Mouse (Mus musculus): ENCODE data around the gene Fam19a1. TPM values are rescaled to one million over a fixed set of nuclear protein-coding genes. Genes with fewer than 3 reads are reported as not detected.

Gene Fam19a1
- polyA plus RNA-seq, 1 experiment: not detected

DNA sequence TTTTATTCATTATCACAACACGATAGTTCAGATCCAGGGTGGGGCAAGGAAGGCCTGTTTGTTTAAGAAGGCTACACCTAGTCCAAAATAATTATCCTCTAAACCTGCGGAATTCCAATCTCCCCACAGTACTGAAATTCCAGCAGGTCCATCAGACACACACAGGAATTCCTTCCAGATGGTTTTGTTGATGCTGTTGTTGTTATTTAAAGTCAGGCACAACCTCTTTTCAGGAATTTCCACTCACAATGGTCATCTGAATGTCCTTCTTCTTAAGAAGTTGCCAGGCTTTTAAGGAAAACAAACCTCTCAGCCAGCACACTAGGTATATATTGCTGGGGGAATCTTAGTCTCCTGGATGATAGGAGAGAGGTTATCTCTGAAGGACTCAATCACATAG lies 174.4 kb downstream of the Fam19a1 start:
- no peak overlapping the region for H3K27ac ChIP-seq (ENCODE audit: control insufficient read depth, insufficient read depth, low read depth, low read length)
- TF ChIP-seq CTCF (IDR thresholded peaks at IDR 0.05; ENCODE audit: control insufficient read depth, insufficient read depth, insufficient replicate concordance, low read depth, low read length): no peak
- H3K4me1 ChIP-seq (ENCODE audit: control insufficient read depth, insufficient read depth, low read length): no peaks in the 10 kb centered on the region
- H3K27me3 ChIP-seq (ENCODE audit: control insufficient read depth, insufficient read depth, low read length): no peaks in the 10 kb centered on the region
- H3K4me3 ChIP-seq (ENCODE audit: control insufficient read depth, low read depth, low read length): no peak overlapping the region
- H3K36me3 ChIP-seq (ENCODE audit: control insufficient read depth, insufficient read depth, low read length): no peaks in the 10 kb centered on the region

GRCm38 (mm10) chr6:96289672-96290071 lies 176.7 kb downstream of the Fam19a1 start:
- TF ChIP-seq POLR2A (IDR thresholded peaks at IDR 0.05; ENCODE audit: control insufficient read depth, low read depth, low read length) (no peak), CTCF (IDR thresholded peaks at IDR 0.05; ENCODE audit: control insufficient read depth, insufficient read depth, insufficient replicate concordance, low read depth, low read length) (no peak)
- Histone ChIP-seq H3K27me3 (ENCODE audit: control insufficient read depth, insufficient read depth, low read length) (no peaks in the 10 kb centered on the region), H3K36me3 (ENCODE audit: control insufficient read depth, insufficient read depth, low read length) (no peaks in the 10 kb centered on the region), H3K27ac (ENCODE audit: control insufficient read depth, insufficient read depth, low read depth, low read length) (no peak overlapping the region), H3K4me1 (ENCODE audit: control insufficient read depth, insufficient read depth, low read length) (no peaks in the 10 kb centered on the region), H3K4me3 (ENCODE audit: control insufficient read depth, low read depth, low read length) (no peak overlapping the region)

- TF ChIP-seq CTCF (IDR thresholded peaks at IDR 0.05; ENCODE audit: control insufficient read depth, insufficient read depth, insufficient replicate concordance, low read depth, low read length) (no peak), POLR2A (IDR thresholded peaks at IDR 0.05; ENCODE audit: control insufficient read depth, low read depth, low read length) (no peak)
- H3K36me3 ChIP-seq (ENCODE audit: control insufficient read depth, insufficient read depth, low read length): no peaks in the 10 kb centered on the region
- H3K27me3 ChIP-seq (ENCODE audit: control insufficient read depth, insufficient read depth, low read length): no peaks in the 10 kb centered on the region
- no peaks in the 10 kb centered on the region for H3K4me1 ChIP-seq (ENCODE audit: control insufficient read depth, insufficient read depth, low read length)
- no peak overlapping the region for H3K27ac ChIP-seq (ENCODE audit: control insufficient read depth, insufficient read depth, low read depth, low read length)
- no peak overlapping the region for H3K4me3 ChIP-seq (ENCODE audit: control insufficient read depth, low read depth, low read length)
These were observed 234.5 kb downstream of the Fam19a1 start for GRCm38 (mm10) chr6:96347491-96347890.

- Histone ChIP-seq H3K27ac (ENCODE audit: control insufficient read depth, insufficient read depth, low read depth, low read length) (no peak overlapping the region), H3K36me3 (ENCODE audit: control insufficient read depth, insufficient read depth, low read length) (no peaks in the 10 kb centered on the region), H3K4me3 (ENCODE audit: control insufficient read depth, low read depth, low read length) (no peak overlapping the region), H3K27me3 (ENCODE audit: control insufficient read depth, insufficient read depth, low read length) (no peaks in the 10 kb centered on the region), H3K4me1 (ENCODE audit: control insufficient read depth, insufficient read depth, low read length) (no peaks in the 10 kb centered on the region)
- TF ChIP-seq POLR2A (IDR thresholded peaks at IDR 0.05; ENCODE audit: control insufficient read depth, low read depth, low read length): no peak
- no peak for TF ChIP-seq CTCF (IDR thresholded peaks at IDR 0.05; ENCODE audit: control insufficient read depth, insufficient read depth, insufficient replicate concordance, low read depth, low read length)
These were observed 236.6 kb downstream of the Fam19a1 start for GRCm38 (mm10) chr6:96349446-96350025.

DNA sequence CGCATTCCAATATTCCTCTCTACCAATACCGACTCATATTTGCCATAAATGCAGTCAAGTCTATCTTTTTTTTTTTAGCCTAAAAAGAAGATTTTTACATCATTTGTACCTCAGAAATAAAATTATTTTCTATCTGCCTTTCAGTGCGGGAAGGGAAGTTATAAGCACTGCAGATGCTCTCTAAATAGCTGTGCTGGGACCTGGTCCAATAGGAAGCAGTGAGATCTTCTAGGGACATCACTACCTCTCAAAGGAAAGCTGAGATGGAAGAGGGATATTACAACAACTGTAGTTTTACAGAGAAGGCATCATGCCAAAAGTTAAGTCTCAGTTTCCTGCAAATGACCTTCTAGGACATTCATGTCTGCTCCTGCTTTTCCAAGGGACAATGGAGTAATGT lies 256.6 kb downstream of the Fam19a1 start:
- no peak overlapping the region for H3K27ac ChIP-seq (ENCODE audit: control insufficient read depth, insufficient read depth, low read depth, low read length)
- H3K36me3 ChIP-seq (ENCODE audit: control insufficient read depth, insufficient read depth, low read length): no peaks in the 10 kb centered on the region
- TF ChIP-seq POLR2A (IDR thresholded peaks at IDR 0.05; ENCODE audit: control insufficient read depth, low read depth, low read length): no peak
- TF ChIP-seq CTCF (IDR thresholded peaks at IDR 0.05; ENCODE audit: control insufficient read depth, insufficient read depth, insufficient replicate concordance, low read depth, low read length): no peak
- no peaks in the 10 kb centered on the region for H3K4me1 ChIP-seq (ENCODE audit: control insufficient read depth, insufficient read depth, low read length)
- no peak overlapping the region for H3K4me3 ChIP-seq (ENCODE audit: control insufficient read depth, low read depth, low read length)
- H3K27me3 ChIP-seq (ENCODE audit: control insufficient read depth, insufficient read depth, low read length): no peaks in the 10 kb centered on the region

- no peak for TF ChIP-seq CTCF (IDR thresholded peaks at IDR 0.05; ENCODE audit: control insufficient read depth, insufficient read depth, insufficient replicate concordance, low read depth, low read length)
- Histone ChIP-seq H3K36me3 (ENCODE audit: control insufficient read depth, insufficient read depth, low read length) (no peaks in the 10 kb centered on the region), H3K4me3 (ENCODE audit: control insufficient read depth, low read depth, low read length) (no peak overlapping the region), H3K27me3 (ENCODE audit: control insufficient read depth, insufficient read depth, low read length) (no peaks in the 10 kb centered on the region), H3K27ac (ENCODE audit: control insufficient read depth, insufficient read depth, low read depth, low read length) (no peak overlapping the region), H3K4me1 (ENCODE audit: control insufficient read depth, insufficient read depth, low read length) (no peaks in the 10 kb centered on the region)
These were observed 259.9 kb downstream of the Fam19a1 start for GRCm38 (mm10) chr6:96372848-96373247.

DNA sequence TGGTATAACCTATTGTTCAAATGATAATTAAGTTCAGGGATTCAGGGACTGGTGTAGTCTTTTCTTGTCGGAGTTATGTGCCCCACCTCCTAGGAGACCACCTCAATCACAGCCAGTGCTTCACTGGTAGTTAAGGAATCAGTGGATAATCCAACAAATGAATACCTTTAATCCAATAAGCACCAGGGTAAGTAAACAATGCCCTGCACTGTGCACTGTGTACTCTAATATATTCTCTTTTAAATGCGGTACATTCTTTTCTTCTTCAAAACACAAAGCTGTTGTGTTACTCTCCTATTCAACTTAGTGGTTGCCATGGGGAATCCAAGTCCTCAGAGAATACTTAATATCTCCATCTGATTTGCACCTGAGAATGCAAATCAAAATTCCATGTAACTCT lies 260.3 kb downstream of the Fam19a1 start:
- Histone ChIP-seq H3K27me3 (ENCODE audit: control insufficient read depth, insufficient read depth, low read length) (no peaks in the 10 kb centered on the region), H3K36me3 (ENCODE audit: control insufficient read depth, insufficient read depth, low read length) (no peaks in the 10 kb centered on the region), H3K4me1 (ENCODE audit: control insufficient read depth, insufficient read depth, low read length) (no peaks in the 10 kb centered on the region), H3K4me3 (ENCODE audit: control insufficient read depth, low read depth, low read length) (no peak overlapping the region), H3K27ac (ENCODE audit: control insufficient read depth, insufficient read depth, low read depth, low read length) (no peak overlapping the region)
- TF ChIP-seq CTCF (IDR thresholded peaks at IDR 0.05; ENCODE audit: control insufficient read depth, insufficient read depth, insufficient replicate concordance, low read depth, low read length) (no peak), POLR2A (IDR thresholded peaks at IDR 0.05; ENCODE audit: control insufficient read depth, low read depth, low read length) (no peak)

GRCm38 (mm10) chr6:96376773-96377172 lies 263.8 kb downstream of the Fam19a1 start:
- no peak overlapping the region for H3K4me3 ChIP-seq (ENCODE audit: control insufficient read depth, low read depth, low read length)
- H3K4me1 ChIP-seq (ENCODE audit: control insufficient read depth, insufficient read depth, low read length): no peaks in the 10 kb centered on the region
- H3K36me3 ChIP-seq (ENCODE audit: control insufficient read depth, insufficient read depth, low read length): no peaks in the 10 kb centered on the region
- H3K27ac ChIP-seq (ENCODE audit: control insufficient read depth, insufficient read depth, low read depth, low read length): no peak overlapping the region
- H3K27me3 ChIP-seq (ENCODE audit: control insufficient read depth, insufficient read depth, low read length): no peaks in the 10 kb centered on the region
- no peak for TF ChIP-seq POLR2A (IDR thresholded peaks at IDR 0.05; ENCODE audit: control insufficient read depth, low read depth, low read length)
- no peak for TF ChIP-seq CTCF (IDR thresholded peaks at IDR 0.05; ENCODE audit: control insufficient read depth, insufficient read depth, insufficient replicate concordance, low read depth, low read length)

All from testis, adult 2 months (tissue).